8 mouse cellular contexts compared by ENCODE assay signal in the genomic region with DNA sequence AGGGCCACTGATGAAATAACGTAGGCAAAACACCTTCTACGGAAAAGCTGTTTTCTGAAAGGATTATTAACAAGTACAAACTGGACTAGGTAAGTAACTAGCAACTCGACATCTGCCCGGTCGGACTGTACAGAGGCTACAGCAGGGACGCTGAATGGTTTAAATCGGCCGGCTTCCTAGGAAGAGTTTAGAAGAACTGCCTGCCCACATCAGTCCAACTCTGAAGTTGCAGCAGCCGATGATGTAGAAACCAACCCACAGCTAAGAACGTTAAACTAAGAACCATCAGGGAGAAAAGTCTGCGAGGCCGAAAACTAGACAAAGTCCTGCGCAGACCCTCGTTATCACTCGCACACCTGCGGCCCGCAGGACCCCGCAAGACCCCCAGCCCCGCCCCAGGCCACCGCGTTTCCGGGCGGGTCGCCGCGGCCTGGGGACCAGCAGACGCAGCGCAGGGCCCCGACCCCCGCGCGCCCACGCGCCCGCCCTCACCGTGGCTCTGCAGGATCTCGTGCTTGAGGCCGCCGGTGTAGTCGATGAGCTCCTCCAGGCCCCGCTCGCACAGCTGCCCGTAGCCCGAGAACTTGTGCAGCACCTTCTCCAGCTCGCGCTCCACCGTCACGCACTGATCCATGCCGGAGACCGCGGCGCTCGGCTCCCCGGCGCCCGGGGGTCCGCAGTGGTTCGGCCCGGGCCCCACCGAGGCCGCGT. TPM values are rescaled to one million over a fixed set of nuclear protein-coding genes. Genes with fewer than 3 reads are reported as not detected.
A peak's percentile ranks its signal among the peaks of the same experiment; 100 is the strongest.
DNase-seq lines count a peak whose midpoint lies in the region; ATAC-seq and TF ChIP-seq lines count a peak whose summit lies in the region.

No protein-coding gene starts in this region.

- H3K9me3 ChIP-seq in limb, embryonic 14.5 days (ENCODE audit: control insufficient read depth, low read length): no peaks in the 10 kb centered on the region

- peak overlapping the region; percentile 90 for H3K9ac ChIP-seq in limb, embryonic 14.5 days (ENCODE audit: low read depth, low read length, severe bottlenecking)

- WGBS in limb, embryonic 14.5 days: 1% methylated on average over 44 of the region's 62 CpGs

- H3K27ac ChIP-seq in gastrocnemius, adult 2 months: peak overlapping the region; percentile 100
- H3K27ac ChIP-seq in limb, embryonic 14.5 days (replicated peaks; ENCODE audit: low read depth, low read length): peak overlapping the region; percentile 96

- peak overlapping the region; percentile 75 for H3K4me2 ChIP-seq in limb, embryonic 14.5 days (replicated peaks; ENCODE audit: low read depth, low read length, severe bottlenecking)
- H3K4me2 ChIP-seq in myocyte (ENCODE audit: low read depth): peak overlapping the region; percentile 88

- H3K27me3 ChIP-seq in limb, embryonic 14.5 days (ENCODE audit: control insufficient read depth, insufficient read depth, low read length): no peaks in the 10 kb centered on the region
- H3K27me3 ChIP-seq in myocyte (ENCODE audit: control insufficient read depth, insufficient read depth, insufficient read length): no peaks in the 10 kb centered on the region

- peaks cover 30% of the 10 kb centered on the region for H3K4me1 ChIP-seq in limb, embryonic 14.5 days (ENCODE audit: control insufficient read depth, insufficient read depth, low read length)

- TF ChIP-seq CTCF in gastrocnemius, adult 2 months (IDR thresholded peaks at IDR 0.05): no peak

- H3K36me3 ChIP-seq in limb, embryonic 14.5 days (ENCODE audit: control insufficient read depth, insufficient read depth, low read length): no peaks in the 10 kb centered on the region
- H3K36me3 ChIP-seq in myocyte (ENCODE audit: control insufficient read depth, insufficient read depth): no peaks in the 10 kb centered on the region

- peak overlapping the region; percentile 89 for H3ac ChIP-seq in myocyte (ENCODE audit: control insufficient read depth, insufficient read length)

- H3K4me3 ChIP-seq in gastrocnemius, adult 2 months: peak overlapping the region; percentile 98
- H3K4me3 ChIP-seq in limb, embryonic 14.5 days (replicated peaks; ENCODE audit: low read length): peak overlapping the region; percentile 94
- peak overlapping the region; percentile 44 for H3K4me3 ChIP-seq in myocyte

- peak; percentile 4; the same call in 1 of the 2 replicates for ATAC-seq in limb, embryonic 14.5 days (ENCODE audit: low FRiP score, low read depth)

- peak; percentile 49 to 65 for DNase-seq in heart, adult 18-20 months
- DNase-seq in heart, adult 8-10 months (ENCODE audit: low spot score): no peak
- DNase-seq in cerebellum, adult 9-10 months: peak; percentile 74
- peak; percentile 77 for DNase-seq in gastrocnemius, adult 2 months
- peak; percentile 74 for DNase-seq in kidney, adult 18-20 months
- DNase-seq in limb, embryonic 14.5 days (ENCODE audit: low spot score): peak; percentile 3
- DNase-seq in testis, postnatal 10 days (ENCODE audit: low spot score): peak; percentile 75

- peaks cover 24% of the 10 kb centered on the region for H3K79me2 ChIP-seq in myocyte (ENCODE audit: control insufficient read depth, insufficient read depth)

- intact Hi-C loops in gastrocnemius, adult 2 months (cut with DNase I): loop anchor here (2.0 to 10.0 kb wide), 4 partner anchors 55 to 365 kb away; a partner anchor contains a TSS

- TF ChIP-seq POLR2A in limb, embryonic 14.5 days (IDR thresholded peaks at IDR 0.05; ENCODE audit: borderline replicate concordance, extremely low read depth, insufficient read depth, insufficient read length): no peak
- no peak for TF ChIP-seq POLR2A in myocyte (IDR thresholded peaks at IDR 0.05; ENCODE audit: insufficient read length, low read depth)

TF ChIP-seq in myocyte, 11 proteins besides CTCF, POLR2A, EP300 and RAD21:
- TF ChIP-seq E2F4 (IDR thresholded peaks at IDR 0.05; ENCODE audit: insufficient read depth): no peak
- no peak for TF ChIP-seq USF1 (IDR thresholded peaks at IDR 0.05; ENCODE audit: low read depth)
- TF ChIP-seq MYOG (IDR thresholded peaks at IDR 0.05; ENCODE audit: control insufficient read depth in 1 of 3, insufficient read depth in 1 of 3, insufficient read length in 2 of 3, low read depth in 2 of 3): peak in 1 of 3 experiments; percentile 33
- no peak for TF ChIP-seq REST (IDR thresholded peaks at IDR 0.05; ENCODE audit: insufficient read depth, insufficient read length)

RNA-seq across cellular contexts. Expression of a gene that starts 0.8 kb away (rescaled TPM):
- 10 to 100 TPM; 66.8 to 74.7 TPM for total RNA-seq in heart, adult 18-20 months (2021)
- total RNA-seq in heart, adult 8-10 months (2022): 10 to 100 TPM; 74.5 to 77.5 (median 77.2) TPM
- total RNA-seq in gastrocnemius, adult 2 months (2021): 100 to 1,000 TPM; 114 to 132 TPM
- 34.9 and 35.9 TPM in 2 replicates for polyA plus RNA-seq in limb, embryonic 14.5 days (2012; rRNA removed)
- 10.0 and 11.1 TPM in 2 replicates for polyA plus RNA-seq in limb, embryonic 14.5 days (2014; fragmentation: Nextera tagmentation; extraction: Ambion mirVana)
- 12.2 TPM for polyA plus RNA-seq in myocyte (2012; fragmentation: generic; extraction: Trizol)

RNA-seq across cellular contexts. Expression of a gene that starts 54.0 kb away (rescaled TPM):
- total RNA-seq in heart, adult 18-20 months (2021): 10 to 100 TPM; 24.5 to 25.0 TPM
- total RNA-seq in heart, adult 8-10 months (2022): 10 to 100 TPM; 21.9 to 24.4 (median 22.7) TPM
- 10 to 100 TPM; 20.2 to 20.3 TPM for total RNA-seq in gastrocnemius, adult 2 months (2021)
- 15.4 and 17.6 TPM in 2 replicates for polyA plus RNA-seq in limb, embryonic 14.5 days (2012; rRNA removed)
- 19.8 and 22.4 TPM in 2 replicates for polyA plus RNA-seq in limb, embryonic 14.5 days (2014; fragmentation: Nextera tagmentation; extraction: Ambion mirVana)
- polyA plus RNA-seq in myocyte (2012; fragmentation: generic; extraction: Trizol): 8.3 TPM

Comparison
In these comparisons a context has a peak if more than half of its experiments do, and no peak if none do; other contexts are left out.
1. H3K4me3 ChIP-seq: peak in every context shown above with its lines; median percentile 98 in gastrocnemius, adult 2 months; 94 in limb, embryonic 14.5 days; 44 in myocyte.